Mouse (Mus musculus) megakaryocyte, embryonic 14.5 days (primary cell): ENCODE data around the gene March11.

Source experiments
- FLI1 ChIP-seq: IDR thresholded peaks from 2 replicates; pipeline ENCODE4 v1.6.1; 2012; ENCODE audit warnings: low read length, inconsistent platforms, mixed read lengths
- GATA1 ChIP-seq: IDR thresholded peaks from 3 replicates; pipeline ENCODE4 v1.6.1; 2012; ENCODE audit warnings: mixed read lengths, low read length, inconsistent platforms, borderline replicate concordance

DNA sequence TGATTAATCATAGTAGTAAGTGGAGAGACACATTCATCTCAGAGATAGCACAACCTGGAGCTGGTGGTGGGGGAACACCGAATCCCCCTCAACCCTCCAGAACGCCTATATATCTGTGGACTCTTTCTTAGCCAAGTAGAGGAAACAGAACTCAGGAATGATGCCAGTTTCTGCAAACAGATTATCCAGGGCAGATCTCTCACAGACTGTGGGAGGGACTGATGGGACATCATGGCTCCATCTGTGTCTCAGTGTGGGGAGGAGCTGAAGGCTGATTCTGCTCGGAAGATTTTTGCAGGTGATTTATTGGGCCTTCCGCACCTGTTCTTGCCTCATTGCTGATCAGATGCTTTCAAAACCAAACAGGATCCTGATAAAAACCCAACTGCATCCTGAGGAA is 29.5 kb downstream of the March11 start:
- TF ChIP-seq GATA1 = no peak
- TF ChIP-seq FLI1 = no peak
